9 mouse cellular contexts compared by ENCODE assay signal in genomic region chr5:35739536-35740278, GRCm38 (mm10). TPM values are rescaled to one million over a fixed set of nuclear protein-coding genes. Genes with fewer than 3 reads are reported as not detected.
DNase-seq lines count a peak whose midpoint lies in the region; ATAC-seq lines count a peak whose summit lies in the region.
"Had no signal": no experiment of that assay in that cellular context is flagged by ENCODE, and none has a peak within 500 bp of the region (broad histone marks: within the 10 kb centered on the region; RNA-seq: fewer than 3 reads in every experiment).

Sh3tc1 (minus strand) TSS chr5:35739987.

- no peaks in the 10 kb centered on the region for H3K36me3 ChIP-seq in liver, embryonic 13.5 days
- no peaks in the 10 kb centered on the region for H3K36me3 ChIP-seq in heart, embryonic 13.5 days
- H3K36me3 ChIP-seq: embryonic facial prominence, embryonic 13.5 days had no signal

- H3K4me2 ChIP-seq in liver, embryonic 13.5 days, result no peak within 1 kb of the TSS
- H3K4me2 ChIP-seq in heart, embryonic 13.5 days, result peak within 1 kb of the TSS; percentile 40
- H3K4me2 ChIP-seq: embryonic facial prominence, embryonic 13.5 days had no signal

- no peak within 1 kb of the TSS for H3K27ac ChIP-seq in liver, embryonic 13.5 days
- H3K27ac ChIP-seq in heart, embryonic 13.5 days (replicated peaks), result peak within 1 kb of the TSS; percentile 33
- H3K27ac ChIP-seq: embryonic facial prominence, embryonic 13.5 days had no signal

- H3K9ac ChIP-seq in liver, embryonic 13.5 days, result no peak within 1 kb of the TSS
- H3K9ac ChIP-seq in heart, embryonic 13.5 days, result peak within 1 kb of the TSS; percentile 53; the same call in 1 of the 2 replicates
- H3K9ac ChIP-seq: embryonic facial prominence, embryonic 13.5 days had no signal

- peaks cover 15% of the 10 kb centered on the region for H3K4me1 ChIP-seq in liver, embryonic 13.5 days (replicated peaks)
- peaks cover 50% of the 10 kb centered on the region for H3K4me1 ChIP-seq in heart, embryonic 13.5 days

- 29% methylated on average over 10 of the region's 10 CpGs for WGBS in liver, embryonic 13.5 days (ENCODE audit: insufficient replicate concordance)
- 22% methylated on average over 10 of the region's 10 CpGs for WGBS in heart, embryonic 13.5 days

- intact Hi-C loops in left cerebral cortex, postnatal 36 days (cut with DNase I), result no loop called here

- peak; percentile 45; the same call in 1 of the 2 replicates for ATAC-seq in liver, embryonic 13.5 days (ENCODE audit: low read depth)
- ATAC-seq in heart, embryonic 13.5 days (ENCODE audit: extremely low read depth, insufficient number of reproducible peaks, low FRiP score, low TSS enrichment), result no peak; the same call in 1 of the 2 replicates

- peaks cover 27% of the 10 kb centered on the region for H3K27me3 ChIP-seq in liver, embryonic 13.5 days
- peaks cover 28% of the 10 kb centered on the region; the same call in 1 of the 2 replicates for H3K27me3 ChIP-seq in heart, embryonic 13.5 days (replicated peaks)

- no peaks in the 10 kb centered on the region for H3K9me3 ChIP-seq in liver, embryonic 13.5 days (replicated peaks)
- no peaks in the 10 kb centered on the region for H3K9me3 ChIP-seq in heart, embryonic 13.5 days
- H3K9me3 ChIP-seq: embryonic facial prominence, embryonic 13.5 days had no signal

- no peak within 1 kb of the TSS for H3K4me3 ChIP-seq in liver, embryonic 13.5 days (replicated peaks)
- no peak within 1 kb of the TSS for H3K4me3 ChIP-seq in heart, embryonic 13.5 days
- H3K4me3 ChIP-seq: embryonic facial prominence, embryonic 13.5 days had no signal

- DNase-seq in liver, embryonic 13.5 days, result no peak
- DNase-seq in liver, result no peak
- peak; percentile 74 to 92 for DNase-seq in kidney, postnatal 25 days
- DNase-seq in urinary bladder, adult 2 months (ENCODE audit: low spot score), result peak; percentile 40
- no peak for DNase-seq in frontal cortex, postnatal 25 days (ENCODE audit: low spot score in 2 of 2)
- DNase-seq in left cerebral cortex, postnatal 36 days (ENCODE audit: low spot score in 2 of 2), result no peak
- no peak for DNase-seq in gastrocnemius, adult 8-10 months (ENCODE audit: low spot score in 2 of 2)

RNA-seq across cellular contexts. Expression of gene Sh3tc1, which starts in this region (rescaled TPM):
- polyA plus RNA-seq in liver, embryonic 13.5 days (2015; fragmentation: Nextera tagmentation; extraction: Ambion mirVana), result 2.1 TPM in 2 replicates
- polyA plus RNA-seq in heart, embryonic 13.5 days (2015; fragmentation: Nextera tagmentation; extraction: Ambion mirVana), result 9.2 and 9.7 TPM in 2 replicates
- polyA plus RNA-seq in urinary bladder, adult 2 months (2012; rRNA removed), result 2.4 and 3.2 TPM in 2 replicates
- 1 to 10 TPM; 3.0 to 3.3 TPM for total RNA-seq in left cerebral cortex, postnatal 36 days (2021)
- 1 to 10 TPM; 1.4 to 2.9 (median 1.9) TPM for total RNA-seq in gastrocnemius, adult 8-10 months (2022)

Comparison
In these comparisons a context has a peak if more than half of its experiments do, and no peak if none do; other contexts are left out.
1. DNase-seq: peak in kidney, postnatal 25 days (2 of 2) and urinary bladder, adult 2 months (single experiment); none in liver, embryonic 13.5 days (single experiment), liver (single experiment), frontal cortex, postnatal 25 days (0 of 2), left cerebral cortex, postnatal 36 days (0 of 2) and gastrocnemius, adult 8-10 months (0 of 2).